Mouse (Mus musculus) embryo, embryonic 11.5 days (tissue): ENCODE data around the gene Crocc.

Experiments used
- DNase-seq: peaks from one replicate; pipeline ENCODE4 v3.0.0-alpha.2; 2012; ENCODE audit warnings: low read depth, low spot score

The Crocc gene

GRCm38 (mm10) chr4:141020811-141021613 lies 39.3 kb downstream of the Crocc start:
- DNase-seq: no peak

DNA sequence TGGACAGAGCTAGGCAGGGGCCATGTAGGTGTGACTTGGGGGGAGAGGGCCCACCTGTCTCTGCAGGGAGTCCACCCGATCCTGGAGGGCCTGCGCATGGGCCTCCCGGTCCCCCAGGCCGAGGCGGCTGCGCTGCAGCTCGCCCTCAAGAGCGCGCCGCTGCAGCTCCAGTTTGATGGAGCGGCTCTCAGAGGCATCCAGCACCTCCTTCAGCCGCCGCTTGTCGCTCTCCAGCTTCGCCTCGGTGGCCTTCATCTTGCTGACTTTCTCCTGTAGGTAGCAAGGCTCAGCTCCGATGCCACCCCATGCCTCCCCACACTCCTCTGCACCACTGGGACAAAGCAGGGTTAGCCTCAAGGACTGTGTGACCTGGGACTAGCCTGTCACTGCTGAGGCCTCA lies 40.1 kb downstream of the Crocc start:
- DNase-seq: no peak

DNA sequence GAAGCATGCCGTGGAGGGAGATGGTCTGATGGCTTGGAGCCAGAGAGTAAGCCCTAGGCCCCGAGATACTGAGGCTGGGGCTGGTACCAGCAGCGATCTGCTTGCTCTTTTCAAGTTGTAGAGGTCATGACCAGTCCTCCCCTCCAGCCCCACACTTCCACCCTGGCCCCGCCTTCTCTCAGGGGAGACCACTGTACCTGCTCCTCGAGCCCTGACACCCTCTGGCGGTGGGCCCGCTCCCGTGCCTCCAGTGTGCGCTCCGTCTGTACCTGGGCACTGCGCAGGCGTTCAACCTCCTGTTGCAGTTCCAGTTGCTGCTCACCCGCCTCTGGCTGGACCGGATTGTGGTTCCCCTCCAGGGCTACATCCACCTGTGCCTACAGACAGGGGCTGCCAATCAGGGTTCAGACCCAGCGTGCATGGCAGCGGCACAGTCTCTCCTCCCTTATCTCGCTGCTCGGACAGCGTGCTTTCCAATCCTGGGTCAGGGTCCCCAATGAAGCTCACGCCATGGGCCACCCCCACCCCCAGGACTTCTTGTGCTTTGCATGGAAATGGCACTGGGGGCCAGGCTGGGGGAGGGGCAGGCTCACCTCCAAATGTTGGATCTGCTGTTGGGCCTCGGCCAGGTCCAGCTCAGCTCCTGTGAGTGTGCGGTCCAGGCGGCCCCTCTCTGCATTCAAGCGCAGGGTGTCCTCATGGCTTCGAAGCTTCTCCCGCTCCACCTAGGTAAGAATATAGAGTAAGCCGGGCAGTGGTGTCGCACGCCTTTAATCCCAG lies 42.5 kb downstream of the Crocc start:
- DNase-seq: no peak

DNA sequence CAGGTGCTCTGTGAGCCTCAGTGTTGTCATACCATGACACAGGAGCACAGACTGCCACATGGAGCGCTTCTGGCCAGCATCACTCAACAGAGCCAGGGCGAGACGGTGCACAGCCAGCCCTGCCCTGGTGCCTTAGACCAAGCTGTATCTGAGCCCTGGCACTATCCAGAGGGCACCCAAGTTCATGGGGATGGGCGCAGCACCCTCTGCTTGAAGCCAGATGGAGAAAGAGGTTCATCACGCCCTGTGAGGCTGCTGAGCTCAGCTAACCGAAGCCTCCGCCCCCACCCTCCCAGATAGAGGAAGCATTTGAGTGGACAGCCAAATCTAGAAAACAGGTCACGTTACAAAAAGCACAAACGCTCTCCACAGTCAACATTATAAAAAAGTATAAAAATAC lies 44.0 kb downstream of the Crocc start:
- no peak for DNase-seq

DNA sequence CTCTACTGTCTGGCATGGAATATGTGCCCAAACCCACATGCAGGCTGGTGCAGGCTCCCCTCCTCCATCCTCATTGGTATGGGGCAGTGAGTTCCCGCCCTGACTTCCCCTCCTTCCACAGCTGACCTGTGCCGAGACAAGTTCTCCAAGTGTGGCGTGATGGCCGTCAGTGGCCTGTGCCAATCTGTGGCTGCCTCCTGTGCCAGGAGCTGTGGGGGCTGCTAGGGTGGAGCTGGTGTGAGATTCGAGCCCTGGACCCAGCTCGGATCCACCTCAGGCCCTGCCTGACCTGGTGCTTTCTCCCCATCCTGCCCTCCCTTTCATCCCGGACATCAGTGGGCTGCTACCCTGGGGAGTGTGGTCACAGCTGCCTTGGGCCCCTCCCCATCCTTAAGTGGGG lies 45.0 kb downstream of the Crocc start:
- no peak for DNase-seq

- DNase-seq: no peak
Observed at GRCm38 (mm10) chr4:141014856-141015255, 45.5 kb downstream of the Crocc start.

DNA sequence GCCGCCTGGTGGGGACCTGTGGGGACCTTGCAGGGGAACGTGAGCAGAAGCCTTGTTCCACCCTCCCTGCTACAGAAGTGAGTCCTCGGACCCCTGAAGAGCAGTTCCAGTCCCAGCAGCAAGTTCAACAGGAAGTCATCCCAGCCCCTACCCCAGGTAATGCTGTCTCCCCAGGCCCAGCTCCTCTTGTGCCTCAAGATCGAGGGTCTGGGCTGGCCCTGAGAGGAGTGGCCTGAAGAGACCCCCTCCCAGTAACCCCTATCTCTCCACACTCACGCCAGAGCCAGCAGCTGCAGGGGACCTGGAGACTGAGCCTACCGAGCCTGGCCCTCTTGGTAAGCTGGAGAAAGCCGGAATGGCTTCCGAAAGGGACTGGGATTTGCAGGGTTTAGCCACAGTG lies 46.2 kb downstream of the Crocc start:
- DNase-seq: no peak

- no peak for DNase-seq
Observed at GRCm38 (mm10) chr4:141012558-141012957, 47.8 kb downstream of the Crocc start.

DNA sequence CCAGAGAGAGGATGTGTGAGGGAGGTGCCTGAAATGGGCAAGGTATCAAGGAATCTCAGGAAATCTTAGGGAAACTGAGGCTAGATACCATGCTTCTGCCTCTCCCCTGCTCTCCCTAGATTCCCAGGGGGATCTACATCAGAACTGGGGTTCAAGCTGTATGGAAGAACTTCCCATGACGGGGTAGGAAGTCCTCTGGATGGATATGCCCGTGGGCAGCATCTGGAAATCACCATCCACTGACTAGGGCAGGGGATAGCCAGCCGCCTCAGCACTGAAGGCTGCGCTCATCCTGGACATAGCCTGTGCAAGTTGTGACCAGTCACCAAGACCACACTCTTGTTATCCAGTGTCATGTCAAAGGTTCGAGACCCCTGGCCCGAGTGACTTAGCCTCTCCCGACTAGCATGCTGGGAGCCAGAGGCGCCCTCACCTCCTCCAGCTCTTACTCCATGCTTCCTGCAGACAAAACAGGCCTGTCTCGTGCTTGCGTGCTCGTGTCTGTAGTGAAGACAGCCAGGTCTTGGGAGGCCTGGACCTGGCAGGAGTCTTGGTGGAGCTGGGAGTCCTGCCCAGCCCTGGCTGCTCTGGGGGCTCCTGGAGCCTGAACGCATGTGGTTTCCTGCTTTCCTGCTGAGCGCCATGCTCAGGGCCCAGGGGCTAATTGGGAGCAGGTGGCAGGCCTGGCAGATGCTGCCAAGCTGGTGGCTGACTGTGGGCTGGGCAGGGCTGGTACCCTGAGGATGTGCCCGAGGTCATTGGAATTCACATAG lies 48.6 kb downstream of the Crocc start:
- no peak for DNase-seq

DNA sequence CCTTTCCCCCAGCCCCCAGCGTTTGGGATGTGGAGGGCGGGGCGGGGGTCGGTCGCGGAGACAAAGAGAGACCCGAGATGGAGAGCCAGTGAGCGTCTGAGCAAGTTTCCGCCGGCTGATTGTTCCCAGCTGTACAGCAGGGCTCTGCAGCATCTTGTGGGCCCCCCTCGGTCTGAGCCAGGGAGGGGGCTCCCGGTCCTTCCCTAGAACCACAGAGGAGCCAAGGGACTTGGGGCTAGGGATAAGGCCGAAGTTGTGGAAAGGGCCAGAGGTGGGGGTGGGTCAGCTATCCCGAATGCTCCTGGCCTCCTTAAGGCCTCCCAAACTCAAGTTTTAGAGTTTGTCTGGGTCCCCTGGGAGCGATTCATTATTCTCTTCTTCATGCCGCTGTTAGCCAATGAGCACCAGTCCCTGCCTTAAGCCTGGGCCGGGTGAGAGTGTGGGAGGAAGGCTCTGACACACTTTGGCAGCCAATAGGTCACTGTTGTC lies 49.4 kb downstream of the Crocc start:
- peak; percentile 43 for DNase-seq

DNA sequence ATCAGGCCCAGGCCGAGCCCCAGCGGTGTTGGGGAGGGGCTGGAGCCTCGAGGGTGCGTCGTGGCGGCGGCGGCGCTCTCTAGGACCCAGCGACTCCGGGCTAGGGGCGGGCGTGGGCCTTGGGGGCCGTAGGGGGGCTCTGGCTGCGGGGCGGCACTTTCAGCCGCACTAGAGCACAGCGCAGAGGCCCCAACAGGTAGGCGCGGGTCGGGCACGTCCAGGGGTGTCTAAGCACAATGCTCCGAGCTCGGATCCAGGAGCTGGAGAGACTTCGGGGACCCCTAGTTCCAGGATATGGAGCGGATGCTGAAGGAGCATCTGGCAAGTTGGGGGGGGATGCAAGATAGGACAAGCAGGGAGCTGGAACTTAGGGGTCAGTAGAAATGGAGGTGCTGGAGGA lies 49.8 kb downstream of the Crocc start:
- peak; percentile 51 for DNase-seq

- DNase-seq: no peak
Observed at GRCm38 (mm10) chr4:141010118-141010517, 50.2 kb downstream of the Crocc start, which contains the start of gene Mfap2. Mfap2 (plus strand) TSS chr4:141010418.

DNA sequence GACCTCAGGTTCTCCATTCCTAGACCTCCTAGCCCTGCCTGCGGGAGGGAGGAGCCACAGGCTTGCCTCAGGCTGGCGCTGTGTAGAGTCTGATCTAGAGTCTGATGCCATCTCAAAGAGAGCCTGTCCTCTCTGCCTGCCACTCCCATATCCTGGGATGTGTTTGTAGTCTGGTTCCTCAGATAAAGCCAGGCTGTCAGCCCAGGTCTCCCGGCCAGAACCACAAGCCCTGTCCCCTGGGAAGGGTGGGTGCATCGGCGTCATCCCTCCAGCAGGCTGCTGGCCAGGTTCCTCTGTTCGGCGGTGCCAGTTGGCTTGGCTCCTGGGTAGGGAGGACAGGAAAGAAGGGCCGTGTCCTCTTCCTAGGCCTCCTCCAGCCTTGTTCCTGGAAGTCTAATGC lies 52.3 kb downstream of the Crocc start:
- no peak for DNase-seq

DNA sequence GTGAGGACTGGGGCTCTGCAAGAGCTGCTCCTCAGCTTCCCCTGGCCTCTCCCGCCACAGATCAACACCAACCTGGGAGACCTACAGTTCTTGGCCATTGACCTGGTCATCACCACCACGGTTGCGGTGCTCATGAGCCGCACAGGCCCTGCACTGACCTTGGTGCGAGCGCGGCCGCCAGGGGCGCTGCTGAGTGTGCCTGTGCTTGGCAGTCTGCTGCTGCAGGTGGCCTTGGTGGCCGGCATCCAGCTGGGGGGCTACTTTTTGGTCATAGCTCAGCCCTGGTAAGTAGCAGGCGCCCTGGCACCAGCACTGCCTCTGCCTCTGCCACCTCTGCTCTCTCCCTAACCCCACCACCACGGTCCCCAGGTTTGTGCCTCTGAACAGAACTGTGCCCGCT lies 54.4 kb downstream of the Crocc start:
- DNase-seq: no peak

- no peak for DNase-seq
Observed at GRCm38 (mm10) chr4:140996812-140997211, 63.5 kb downstream of the Crocc start.

GRCm38 (mm10) chr4:140995811-140996210 lies 64.5 kb downstream of the Crocc start:
- DNase-seq: no peak

DNA sequence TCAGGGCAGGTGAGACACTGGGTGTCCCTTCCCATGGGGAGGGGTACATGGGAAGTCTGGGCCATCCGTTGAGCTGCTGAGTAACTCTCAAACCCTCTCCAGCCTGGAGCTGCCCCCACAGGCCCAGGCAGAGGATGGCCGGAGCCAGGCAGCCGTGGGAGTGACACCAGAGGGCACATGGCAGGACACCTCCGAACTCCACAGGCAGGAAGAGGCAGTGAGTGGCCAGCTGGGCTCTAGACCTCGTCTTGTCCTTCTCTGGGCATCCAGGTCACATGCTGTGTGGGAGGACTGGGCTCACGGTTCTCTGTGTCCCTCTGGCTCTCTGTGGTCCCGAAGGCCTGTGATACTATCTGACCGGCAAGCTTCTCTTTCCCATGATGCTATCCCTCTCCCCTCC lies 66.5 kb downstream of the Crocc start:
- DNase-seq: no peak

DNA sequence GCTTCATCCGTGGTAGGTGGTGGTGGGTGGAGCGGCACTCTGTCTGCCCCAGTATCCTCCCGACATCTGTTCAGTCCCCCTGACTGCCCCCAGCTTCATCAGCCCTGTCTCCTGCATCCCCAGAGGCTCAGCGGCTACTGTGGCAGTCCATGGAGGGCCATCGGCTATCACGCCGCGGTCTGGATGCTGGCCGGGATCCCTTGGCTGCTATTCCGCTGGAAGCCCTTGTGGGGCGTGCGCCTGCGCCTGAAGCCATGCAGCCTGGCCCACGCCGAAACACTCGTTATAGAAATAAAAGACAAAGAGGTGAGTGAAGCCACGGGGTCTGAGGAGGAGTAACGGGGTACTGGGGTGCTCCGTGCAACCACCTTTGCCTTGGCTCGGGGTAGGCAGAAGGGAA lies 68.1 kb downstream of the Crocc start:
- no peak for DNase-seq

GRCm38 (mm10) chr4:140989447-140989846 lies 70.9 kb downstream of the Crocc start:
- no peak for DNase-seq

- no peak for DNase-seq
Observed at GRCm38 (mm10) chr4:140988706-140989290, 71.6 kb downstream of the Crocc start.

DNA sequence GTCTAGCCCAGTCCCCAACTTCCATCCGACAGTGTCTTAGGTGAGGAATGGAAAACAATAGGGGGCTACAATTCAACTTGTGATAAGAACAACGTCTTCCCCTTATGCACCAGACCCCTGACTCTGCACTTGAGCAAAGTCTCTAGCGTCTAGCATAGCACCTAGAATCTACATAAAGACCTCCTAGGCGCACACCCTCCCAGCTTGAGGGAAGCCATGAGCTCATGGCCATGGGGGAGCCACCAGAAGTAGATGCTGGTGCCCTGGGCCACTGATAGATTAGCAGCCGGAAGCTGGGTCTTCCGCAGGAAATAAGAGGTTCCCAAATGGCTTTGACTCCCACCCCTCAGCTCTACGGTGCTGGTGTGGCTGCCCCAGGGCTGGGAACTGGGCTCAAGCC lies 72.9 kb downstream of the Crocc start:
- DNase-seq: no peak
